Mouse (Mus musculus): ENCODE results near the gene Srcin1. TPM values are rescaled to one million over a fixed set of nuclear protein-coding genes. Genes with fewer than 3 reads are reported as not detected.

Srcin1 gene
- total RNA-seq, 2 experiments from 2014 or later = 0.59 to 0.72 TPM

DNA sequence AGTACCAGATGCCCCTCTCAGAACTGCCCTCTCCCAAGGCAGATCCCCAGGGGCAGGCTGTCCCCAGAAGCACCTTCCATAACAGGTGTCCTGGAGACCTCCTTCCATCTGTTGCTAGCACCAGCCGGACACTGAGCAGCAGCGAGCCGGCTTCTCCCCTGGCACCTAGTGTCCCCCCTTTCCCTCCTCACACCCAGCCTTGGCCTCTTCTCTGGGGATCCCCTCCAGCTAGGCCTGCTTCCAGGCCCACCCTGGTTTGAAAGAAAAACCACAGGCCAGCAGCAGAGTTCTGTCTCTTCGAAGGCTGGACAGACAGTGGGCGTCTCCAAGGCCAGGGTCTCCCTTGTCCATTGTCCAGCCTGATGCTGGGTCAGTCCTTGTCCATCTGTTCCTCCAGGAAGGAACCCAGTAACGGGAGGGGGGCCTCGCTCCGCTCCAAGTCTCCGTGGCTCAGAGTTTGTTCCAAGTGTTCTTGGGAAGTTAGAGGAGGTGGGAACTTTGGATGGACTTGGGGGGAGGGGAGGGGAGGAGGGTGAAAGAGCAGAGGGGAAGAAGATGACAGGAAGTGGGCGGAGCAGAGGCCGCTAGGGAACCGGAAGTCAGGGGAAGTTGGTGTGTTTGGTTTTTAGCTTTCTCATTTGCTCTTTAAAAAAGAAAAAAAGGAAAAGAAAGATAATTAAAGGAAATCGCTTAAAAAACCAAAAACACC lies 64.2 kb downstream of the Srcin1 start:
- intact Hi-C loops (cut with DNase I) = no loop called here
- peak in 1 of 2 experiments; percentile 28 for DNase-seq

DNA sequence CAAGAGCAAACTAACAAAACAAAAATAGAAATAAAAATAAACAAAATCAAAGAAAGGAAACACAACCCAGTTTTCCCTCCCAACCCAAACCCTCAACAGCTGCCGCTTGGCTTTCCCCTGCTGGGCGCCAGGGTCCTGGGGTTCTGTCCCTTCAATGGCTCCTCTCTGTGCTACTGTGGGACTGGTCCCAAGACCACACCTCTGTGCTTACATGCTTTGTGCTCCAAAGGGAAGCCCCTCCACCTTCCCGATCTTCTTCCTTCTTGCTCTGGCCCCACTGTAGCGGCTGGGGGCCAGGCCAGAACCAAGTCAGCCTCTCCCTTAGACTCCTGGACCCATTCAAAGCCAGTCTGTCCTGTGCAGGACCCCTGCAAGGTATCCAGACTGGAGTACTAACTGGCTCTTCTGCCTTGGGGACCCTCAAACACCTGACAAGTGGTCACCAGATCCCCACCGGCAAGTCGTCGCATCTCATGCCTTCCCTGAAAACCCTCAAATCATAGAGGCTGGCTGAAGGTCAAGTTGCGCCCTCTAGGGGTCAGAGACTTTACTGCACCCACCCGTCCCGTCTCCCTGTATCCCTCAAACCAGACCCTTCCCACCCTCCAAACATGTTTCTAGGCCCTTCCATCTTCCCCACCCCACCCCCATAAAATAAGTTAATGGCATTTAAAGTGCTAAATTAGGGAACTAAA lies 64.9 kb downstream of the Srcin1 start:
- intact Hi-C loops (cut with DNase I) = no loop called here
- peak; percentile 56 to 78 for DNase-seq

DNA sequence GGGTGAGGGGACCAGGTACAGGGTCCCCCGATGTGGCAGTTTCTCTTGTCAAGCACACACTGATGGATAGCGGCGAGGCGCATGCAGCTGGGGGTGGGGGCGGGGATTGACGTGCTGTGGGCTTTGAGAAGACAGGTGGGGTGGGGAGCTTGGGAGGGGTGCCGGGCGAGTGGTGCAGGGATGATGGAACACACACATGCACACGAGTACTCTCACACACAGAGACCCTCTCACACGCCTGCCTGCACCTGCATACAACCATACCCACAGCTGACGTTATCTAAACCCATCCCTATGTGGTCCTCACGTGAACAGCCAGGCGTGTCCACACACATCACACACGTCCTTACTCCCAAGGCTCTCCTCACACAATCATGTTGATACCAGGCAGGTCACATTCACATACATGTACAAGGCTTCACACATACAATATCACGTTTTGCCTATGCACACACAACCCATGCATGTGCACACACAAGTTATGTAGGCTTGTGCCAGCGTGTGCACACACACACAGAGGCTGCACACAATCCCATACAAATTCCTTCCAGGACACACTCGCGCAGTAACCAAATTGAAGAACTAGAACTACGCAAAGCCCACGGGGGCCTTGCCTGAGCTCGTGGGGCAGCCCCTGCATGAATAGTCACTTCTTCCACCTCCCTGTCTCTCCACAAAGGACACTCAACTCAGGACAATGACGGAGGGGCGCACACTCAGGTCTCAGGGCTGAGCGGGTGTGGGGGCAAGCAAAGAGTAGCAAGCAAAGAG lies 66.1 kb downstream of the Srcin1 start:
- intact Hi-C loops (cut with DNase I) = no loop called here
- DNase-seq = no peak

DNA sequence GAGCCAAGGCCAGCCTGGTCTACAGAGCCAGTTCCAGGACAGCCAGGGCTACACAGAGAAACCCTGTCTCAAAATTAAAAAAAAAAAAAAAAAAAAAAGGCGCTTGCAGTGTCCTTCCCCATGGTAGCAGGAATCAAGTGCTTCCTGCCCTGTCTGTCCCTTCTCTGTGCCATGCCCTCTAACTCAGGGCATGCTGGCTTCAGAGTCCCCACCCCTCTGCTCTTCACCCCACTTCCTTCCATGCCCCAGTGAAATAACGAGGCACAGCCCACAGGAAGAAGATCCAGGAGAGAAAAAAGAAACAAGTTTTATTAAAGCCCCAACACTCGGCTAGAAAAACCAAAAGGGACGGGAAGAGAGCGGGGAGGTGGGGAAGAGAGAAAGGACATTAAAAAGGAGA lies 66.9 kb downstream of the Srcin1 start:
- intact Hi-C loops (cut with DNase I) = no loop called here
- DNase-seq = peak in 1 of 2 experiments; percentile 1

DNA sequence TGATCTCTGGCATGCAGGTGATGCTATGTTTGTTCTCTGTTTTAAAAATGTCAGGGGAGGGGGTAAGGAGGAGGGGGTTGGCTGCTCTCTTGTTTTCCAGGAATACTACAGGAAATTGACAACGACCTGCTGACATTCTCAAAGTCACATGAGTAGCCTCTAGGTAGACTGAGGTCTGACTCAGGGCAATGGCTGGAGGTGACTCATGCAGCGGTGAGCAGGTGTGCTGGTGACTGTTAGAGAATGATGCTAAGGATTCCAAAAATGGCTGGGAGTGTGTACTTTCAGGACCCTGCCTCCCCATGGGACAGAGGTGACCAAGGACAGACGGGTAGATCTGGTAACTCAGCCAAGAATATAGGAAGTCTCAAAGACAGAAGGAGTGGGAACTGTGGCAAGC lies 67.8 kb downstream of the Srcin1 start:
- DNase-seq = peak in 1 of 2 experiments; percentile 1
- intact Hi-C loops (cut with DNase I) = no loop called here

DNA sequence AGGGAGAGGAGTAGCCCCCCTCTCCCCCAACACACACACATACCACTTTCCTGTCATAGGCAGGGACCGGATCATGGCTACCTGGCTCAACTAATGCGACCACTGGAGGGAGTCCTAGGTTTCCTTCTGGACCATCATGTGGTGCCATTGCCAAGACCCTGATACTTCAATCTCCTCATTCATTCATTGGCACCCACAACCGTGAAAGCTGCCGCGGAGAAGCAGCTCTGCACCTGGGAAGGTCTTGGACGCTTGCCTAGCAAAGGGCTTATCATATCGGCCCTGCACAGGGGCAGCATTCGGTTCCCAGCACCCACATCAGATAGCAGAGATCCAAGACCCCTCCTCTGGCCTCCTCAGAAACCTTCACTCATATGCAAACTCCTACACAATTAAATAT lies 69.7 kb downstream of the Srcin1 start:
- intact Hi-C loops (cut with DNase I) = no loop called here
- DNase-seq = peak in 1 of 2 experiments; percentile 0

DNA sequence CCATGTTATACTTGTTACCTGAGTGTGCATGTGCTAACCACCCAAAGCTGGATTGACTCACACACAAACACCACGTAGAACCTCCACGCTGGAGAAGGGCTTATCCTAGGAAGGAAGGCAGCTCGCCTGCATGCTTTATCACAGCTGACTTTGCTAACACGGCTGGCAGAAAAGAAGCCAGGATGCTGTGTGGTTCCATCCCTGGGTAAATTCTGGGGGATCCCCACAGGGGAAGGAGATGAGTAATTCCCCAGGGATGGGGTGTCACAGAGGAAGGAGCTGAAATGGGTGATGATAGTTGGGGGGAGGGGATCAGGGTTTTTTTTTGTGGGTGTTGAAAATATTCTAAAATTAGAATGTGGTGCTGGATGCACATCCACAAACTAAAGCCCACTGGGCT lies 70.2 kb downstream of the Srcin1 start:
- intact Hi-C loops (cut with DNase I) = no loop called here
- DNase-seq = peak in 1 of 2 experiments; percentile 1

DNA sequence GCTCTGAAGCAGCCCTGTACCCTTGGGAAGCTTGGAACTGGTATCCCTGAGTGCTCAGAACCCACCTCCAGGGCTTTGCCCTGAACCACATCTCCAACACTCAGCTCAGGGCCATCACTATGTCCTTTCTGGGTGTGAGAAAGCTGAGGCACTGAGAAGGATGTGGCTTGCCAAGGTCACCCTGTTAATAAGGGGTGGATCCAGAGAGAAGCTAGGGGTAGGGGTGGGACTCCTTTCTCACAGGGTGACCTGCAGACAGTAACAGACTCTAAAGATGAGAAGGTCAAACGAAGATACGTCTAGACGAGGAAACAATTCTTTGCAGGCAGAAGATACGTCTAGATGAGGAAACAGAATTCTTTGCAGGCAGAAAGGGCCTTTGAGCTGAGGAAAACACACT lies 73.1 kb downstream of the Srcin1 start:
- intact Hi-C loops (cut with DNase I) = no loop called here
- no peak for DNase-seq

DNA sequence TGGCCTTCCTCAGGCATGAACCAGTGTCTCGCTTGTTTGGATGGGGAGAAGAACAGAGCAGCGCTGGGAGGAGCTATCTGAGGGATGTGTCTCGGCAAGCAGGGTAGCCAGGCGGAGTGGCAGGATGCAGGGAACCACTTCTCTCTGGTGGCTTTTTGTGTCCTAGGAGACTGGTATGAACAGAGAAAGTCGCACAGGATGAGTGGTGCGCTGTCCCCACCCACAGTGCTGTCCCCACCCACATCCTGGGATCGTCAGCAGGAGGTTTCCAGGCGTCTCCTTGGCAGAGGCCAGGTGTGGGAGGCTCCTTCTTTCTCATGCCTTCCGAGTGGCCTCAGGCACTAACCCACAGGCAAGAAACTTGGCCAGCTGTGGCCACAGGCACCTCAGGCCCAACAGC lies 73.6 kb downstream of the Srcin1 start:
- intact Hi-C loops (cut with DNase I) = no loop called here

DNA sequence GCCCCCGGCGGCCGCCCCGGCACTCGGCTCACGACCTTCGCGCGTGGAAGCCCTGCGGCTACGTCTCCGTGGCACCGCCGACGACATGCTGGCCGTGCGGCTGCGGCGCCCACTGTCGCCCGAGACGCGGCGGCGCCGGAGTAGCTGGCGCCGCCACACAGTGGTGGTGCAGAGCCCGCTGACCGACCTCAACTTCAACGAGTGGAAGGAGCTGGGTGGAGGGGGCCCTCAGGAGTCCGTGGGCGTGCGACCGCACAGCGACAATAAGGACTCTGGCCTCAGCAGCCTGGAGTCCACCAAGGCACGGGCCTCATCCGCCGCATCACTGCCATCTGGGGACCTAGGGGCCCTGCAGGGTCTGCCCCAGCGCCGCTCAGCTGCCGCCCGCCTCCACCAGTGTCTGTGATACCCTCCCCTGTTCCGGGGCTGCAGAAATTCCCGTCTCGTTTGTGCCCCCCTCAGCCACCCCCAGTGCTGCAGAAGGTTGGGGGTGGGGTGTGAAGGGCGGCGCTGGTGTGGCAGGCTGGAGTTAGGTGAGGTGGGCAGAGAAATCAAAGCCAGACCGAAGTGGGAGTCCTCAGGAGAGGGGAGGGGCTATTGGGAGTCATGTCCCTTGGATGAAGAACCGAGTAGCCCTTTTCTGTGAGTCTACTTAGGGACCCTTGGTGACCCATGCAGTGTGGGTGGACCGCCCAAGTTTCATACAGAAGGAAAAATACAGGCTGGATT lies 75.1 kb downstream of the Srcin1 start:
- intact Hi-C loops (cut with DNase I) = no loop called here
- DNase-seq = no peak

More for the DNA sequence above, 73.6 kb downstream of the Srcin1 start:
- no peak for DNase-seq

DNA sequence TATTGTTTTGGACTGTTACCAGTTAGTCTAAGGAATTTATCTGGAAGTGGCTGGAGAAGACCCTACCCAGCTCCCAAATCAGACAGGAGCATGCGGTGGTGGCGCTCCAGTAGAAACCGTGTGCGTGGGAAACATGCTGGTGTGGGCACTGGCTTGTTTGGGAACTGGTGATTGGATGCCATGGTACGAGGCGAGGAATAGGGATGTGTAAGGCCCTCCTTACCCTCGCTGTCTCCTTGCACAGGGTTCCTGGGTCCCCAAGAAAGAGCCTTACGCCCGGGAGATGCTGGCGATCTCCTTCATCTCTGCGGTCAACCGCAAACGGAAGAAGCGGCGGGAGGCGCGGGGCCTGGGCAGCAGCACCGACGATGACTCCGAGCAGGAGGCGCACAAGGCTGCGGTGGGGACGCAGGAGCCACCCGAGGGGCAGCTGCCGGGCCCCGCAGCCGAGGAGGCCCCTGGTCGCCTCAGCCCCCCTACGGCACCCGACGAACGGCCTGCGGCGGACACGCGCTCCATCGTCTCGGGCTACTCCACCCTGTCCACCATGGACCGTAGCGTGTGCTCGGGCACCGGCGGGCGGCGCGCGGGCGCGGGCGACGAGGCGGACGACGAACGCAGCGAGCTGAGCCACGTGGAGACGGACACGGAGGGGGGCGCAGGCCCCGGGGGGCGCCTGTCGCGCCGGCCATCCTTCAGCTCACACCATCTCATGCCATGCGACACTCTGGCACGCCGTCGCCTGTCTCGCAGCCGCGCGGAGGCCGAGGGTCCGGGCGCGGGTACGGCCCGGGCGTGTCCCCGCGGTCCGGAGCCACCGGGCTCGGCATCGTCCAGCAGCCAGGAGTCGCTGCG lies 75.9 kb downstream of the Srcin1 start, which contains the start of gene 4933428G20Rik:
TSS of gene 4933428G20Rik (minus strand) at position 476 of the 855 bp plus-strand sequence.
- DNase-seq = no peak
- intact Hi-C loops (cut with DNase I) = no loop called here

DNA sequence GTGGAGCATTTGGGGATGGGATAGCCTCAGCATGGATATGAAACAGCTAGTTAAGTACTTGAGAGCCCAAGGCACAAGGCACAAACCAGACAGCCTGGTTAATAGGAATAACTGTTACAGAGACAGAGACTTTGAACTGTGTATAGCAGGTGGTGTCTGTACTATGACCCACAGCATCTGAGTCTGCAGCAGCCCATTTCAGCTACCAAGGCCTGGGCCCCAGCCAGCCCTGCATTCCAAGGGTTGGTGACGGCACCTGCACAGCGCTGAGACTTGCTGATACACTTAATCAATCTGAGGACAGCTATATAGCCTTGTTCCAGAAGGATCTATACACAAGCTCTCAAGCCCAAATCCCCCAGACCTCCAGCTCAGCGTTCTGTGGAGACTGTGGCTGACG lies 78.4 kb downstream of the Srcin1 start:
- no peak for DNase-seq
- intact Hi-C loops (cut with DNase I) = no loop called here

DNA sequence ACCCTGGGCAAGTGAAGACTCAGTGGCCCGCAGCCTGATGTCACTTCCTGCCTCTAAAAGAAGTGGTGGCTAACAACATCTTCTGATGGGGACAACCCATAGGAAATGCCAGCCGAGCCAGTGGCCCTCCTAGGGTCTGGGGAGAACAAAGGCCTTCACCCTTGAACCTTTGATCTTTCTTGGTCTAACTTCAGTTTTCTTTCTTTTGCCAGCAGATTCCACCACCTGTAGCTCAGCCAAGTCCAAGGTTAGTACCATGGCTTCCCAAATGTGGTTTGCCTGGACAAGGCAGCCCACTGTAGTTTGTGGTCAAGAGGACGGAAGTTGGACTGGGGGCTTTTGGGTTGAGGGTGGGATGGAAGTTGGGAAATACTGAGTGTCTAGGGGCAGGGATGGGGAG lies 83.2 kb downstream of the Srcin1 start:
- no peak for DNase-seq
- intact Hi-C loops (cut with DNase I) = loop anchor here (5.0 kb wide), 1 partner anchor 84 kb away; the partner anchor contains the start of gene Srcin1

DNA sequence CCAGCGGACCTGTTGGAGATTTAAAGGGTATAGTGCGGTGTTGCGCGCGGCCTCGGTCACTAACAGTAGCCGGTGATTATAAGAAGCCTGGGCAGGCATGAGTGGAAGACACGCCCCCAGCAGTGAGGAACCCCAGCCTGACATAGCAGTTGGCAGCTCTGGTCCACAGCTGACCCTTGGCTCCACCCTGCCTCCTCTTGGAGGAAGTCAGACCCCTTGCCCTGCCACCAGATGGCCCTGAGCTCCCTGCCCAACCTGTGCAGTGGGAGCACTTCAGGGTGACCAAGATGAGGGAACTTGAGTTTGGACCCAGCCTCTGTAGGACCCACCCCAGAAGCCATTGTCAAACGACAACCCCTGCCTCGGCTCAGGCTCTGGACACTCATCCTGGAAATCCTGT lies 84.3 kb downstream of the Srcin1 start:
- intact Hi-C loops (cut with DNase I) = loop anchor here (5.0 kb wide), 1 partner anchor 86 kb away; the partner anchor contains the start of gene Srcin1
- no peak for DNase-seq

DNA sequence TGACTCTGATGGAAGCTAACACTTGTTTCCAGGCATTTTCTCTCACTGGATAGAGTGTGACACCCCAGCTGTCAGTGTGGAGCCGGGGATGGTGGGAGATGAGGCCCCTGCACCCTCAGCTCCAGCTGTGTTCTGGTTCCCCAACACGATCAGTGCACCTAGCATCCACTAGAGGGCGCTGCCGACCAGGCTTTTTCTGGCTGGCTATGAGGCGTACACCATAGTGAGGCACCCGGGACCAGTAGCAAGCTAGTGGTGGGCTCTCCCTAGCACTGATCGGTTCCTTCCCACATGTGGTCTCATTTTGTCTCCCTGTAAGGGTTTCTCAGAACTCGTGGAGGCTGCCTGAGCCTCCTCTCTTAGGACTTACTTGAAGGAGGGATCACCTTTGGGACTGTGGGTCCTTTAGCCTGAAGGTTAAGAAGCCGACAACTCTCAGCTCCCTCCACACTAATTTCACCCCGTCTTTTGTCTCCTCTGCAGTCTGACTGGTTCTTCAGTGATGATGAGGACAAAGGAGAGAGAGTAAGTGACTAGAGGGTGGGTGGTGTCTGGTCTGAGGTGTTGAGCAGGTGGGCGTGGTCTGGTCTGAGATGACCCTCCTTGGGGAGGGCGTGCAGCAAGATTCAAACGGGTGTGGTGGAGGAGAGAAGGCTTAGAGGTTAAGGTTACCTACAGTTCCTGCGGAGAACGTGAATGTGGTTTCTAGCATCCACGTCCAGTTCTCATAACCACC lies 86.2 kb downstream of the Srcin1 start:
- intact Hi-C loops (cut with DNase I) = loop anchor here (2.0 to 5.0 kb wide), 2 partner anchors 67 to 88 kb away; partner anchors contain the start of gene Srcin1
- DNase-seq = peak; percentile 59 to 67

DNA sequence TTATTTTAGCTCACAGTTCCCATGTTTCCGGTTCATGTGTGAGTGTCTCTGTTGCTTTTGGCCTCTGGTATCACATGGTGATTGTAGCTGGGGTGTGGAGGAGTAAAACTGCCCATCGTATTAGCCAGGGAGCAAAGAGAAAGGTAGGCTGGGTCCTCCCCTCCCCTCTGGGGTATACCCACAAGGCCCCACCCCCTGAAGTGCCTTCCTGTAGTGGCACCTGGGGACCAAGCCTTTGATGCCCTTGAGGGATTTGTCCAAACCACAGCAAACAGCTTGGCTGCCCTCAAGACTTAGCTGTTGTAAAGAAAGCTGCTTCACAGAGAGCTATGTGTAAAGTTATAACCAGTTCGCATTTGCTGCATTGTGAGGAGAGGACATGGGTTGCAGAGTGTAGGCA lies 88.3 kb downstream of the Srcin1 start:
- intact Hi-C loops (cut with DNase I) = loop anchor here (1.0 to 2.0 kb wide), 2 partner anchors 69 to 136 kb away; no protein-coding TSS in a partner anchor
- no peak for DNase-seq

DNA sequence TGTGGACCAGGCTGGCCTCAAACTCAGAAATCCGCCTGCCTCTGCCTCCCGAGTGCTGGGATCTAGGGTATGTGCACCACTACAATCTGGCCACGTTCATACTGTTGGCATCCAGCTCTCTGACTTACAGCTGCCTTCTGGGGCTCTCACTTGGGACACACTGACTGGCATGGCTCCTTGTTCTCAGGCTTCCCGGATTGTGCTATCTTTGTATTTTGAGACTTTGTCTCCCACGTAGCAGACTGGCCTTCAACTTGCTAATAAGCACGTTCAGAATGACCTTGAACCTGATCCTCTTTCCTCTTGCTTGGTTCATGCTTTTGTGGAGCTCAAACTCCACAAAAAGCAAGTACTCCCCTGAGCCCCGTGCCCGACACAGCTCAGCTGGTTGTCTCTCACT lies 90.3 kb downstream of the Srcin1 start:
- no peak for DNase-seq
- intact Hi-C loops (cut with DNase I) = no loop called here

DNA sequence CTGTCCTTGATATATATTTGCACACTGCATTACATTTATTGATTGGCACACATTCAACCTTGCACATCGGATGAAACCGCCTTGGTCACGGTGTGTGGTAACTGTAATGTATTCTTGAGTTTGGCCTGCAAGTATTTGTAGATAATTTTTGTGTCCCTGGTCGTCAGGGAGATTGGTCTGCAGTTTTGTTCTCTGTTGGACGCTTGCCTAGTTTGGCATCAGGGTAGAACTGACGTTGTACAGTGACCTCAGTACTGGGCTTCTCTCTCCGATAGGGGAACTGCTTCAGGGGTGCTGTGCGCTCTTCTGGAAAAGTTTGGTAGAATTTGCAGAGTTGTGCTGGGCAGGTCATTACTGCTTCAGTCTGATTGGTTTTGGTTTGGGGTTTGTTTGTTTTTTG lies 96.2 kb downstream of the Srcin1 start:
- peak in 1 of 2 experiments; percentile 13 for DNase-seq
- intact Hi-C loops (cut with DNase I) = no loop called here

DNA sequence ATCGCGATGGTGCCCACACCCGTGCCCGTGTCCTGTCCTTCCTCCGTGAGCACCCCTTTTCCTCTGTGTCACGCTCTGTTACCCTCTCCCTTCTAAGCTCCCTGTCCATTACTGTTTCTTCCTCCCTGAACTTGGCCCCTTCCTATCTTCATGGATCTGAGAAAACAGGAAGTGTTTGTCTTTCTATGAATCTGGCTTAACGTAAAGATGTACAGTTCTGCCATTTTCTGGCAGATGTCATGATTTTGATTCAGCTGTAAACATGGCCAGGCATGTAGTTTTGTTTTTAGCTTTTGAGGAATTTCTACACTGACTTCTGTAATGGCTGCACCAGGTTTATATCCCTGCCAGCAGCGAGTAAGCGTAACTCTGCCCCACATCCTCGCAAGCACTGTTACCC lies 96.9 kb downstream of the Srcin1 start:
- intact Hi-C loops (cut with DNase I) = no loop called here

More for the DNA sequence above, 96.9 kb downstream of the Srcin1 start:
- no peak for DNase-seq

All from gastrocnemius, postnatal 36 days (tissue).